Mouse (Mus musculus) thymus, postnatal 36 days (tissue): ENCODE data around the gene Tpbgl.
A peak's percentile ranks its signal among the peaks of the same experiment; 100 is the strongest.

ENCODE experiments used
- DNase-seq, 2 experiments: peaks; one replicate each; pipeline ENCODE4 v3.0.0; 2022; ENCODE audit warnings: mixed read lengths in 2 of 2

Gene Tpbgl

GRCm38 (mm10) chr7:99641245-99641644, 14.3 kb upstream of the Tpbgl start:
- DNase-seq = no peak

GRCm38 (mm10) chr7:99633966-99634665, 7.2 kb upstream of the Tpbgl start:
- DNase-seq = no peak

- no peak for DNase-seq
Measured at GRCm38 (mm10) chr7:99632286-99632685, 5.4 kb upstream of the Tpbgl start.

- no peak for DNase-seq
Measured at GRCm38 (mm10) chr7:99627366-99627765, 463 bp upstream of the Tpbgl start.

GRCm38 (mm10) chr7:99625722-99626375, 1.1 kb downstream of the Tpbgl start:
- peak; percentile 80 to 83 for DNase-seq

GRCm38 (mm10) chr7:99618860-99619259, 8.0 kb downstream of the Tpbgl start:
- DNase-seq = peak in 1 of 2 experiments; percentile 38

- no peak for DNase-seq
Measured at GRCm38 (mm10) chr7:99618264-99618663, 8.6 kb downstream of the Tpbgl start.

GRCm38 (mm10) chr7:99607632-99608031, 19.3 kb downstream of the Tpbgl start:
- DNase-seq = no peak

GRCm38 (mm10) chr7:99606766-99607165, 20.1 kb downstream of the Tpbgl start:
- no peak for DNase-seq

GRCm38 (mm10) chr7:99606303-99606702, 20.6 kb downstream of the Tpbgl start:
- no peak for DNase-seq

GRCm38 (mm10) chr7:99605058-99605457, 21.8 kb downstream of the Tpbgl start:
- no peak for DNase-seq

- DNase-seq = peak; percentile 33 to 62
Measured at GRCm38 (mm10) chr7:99603875-99604662, 22.8 kb downstream of the Tpbgl start.

- no peak for DNase-seq
Measured at GRCm38 (mm10) chr7:99598722-99599121, 28.2 kb downstream of the Tpbgl start.

- no peak for DNase-seq
Measured at GRCm38 (mm10) chr7:99593868-99594803, 32.8 kb downstream of the Tpbgl start.

GRCm38 (mm10) chr7:99592669-99593068, 34.2 kb downstream of the Tpbgl start:
- no peak for DNase-seq

- no peak for DNase-seq
Measured at GRCm38 (mm10) chr7:99590646-99591045, 36.3 kb downstream of the Tpbgl start.

GRCm38 (mm10) chr7:99590064-99590463, 36.8 kb downstream of the Tpbgl start:
- peak; percentile 75 to 77 for DNase-seq

- no peak for DNase-seq
Measured at GRCm38 (mm10) chr7:99585976-99586375, 40.9 kb downstream of the Tpbgl start.

GRCm38 (mm10) chr7:99583625-99584024, 43.3 kb downstream of the Tpbgl start:
- DNase-seq = no peak

- no peak for DNase-seq
Measured at GRCm38 (mm10) chr7:99582867-99583266, 44.0 kb downstream of the Tpbgl start.

GRCm38 (mm10) chr7:99582306-99582705, 44.6 kb downstream of the Tpbgl start:
- DNase-seq = no peak

- no peak for DNase-seq
Measured at GRCm38 (mm10) chr7:99580247-99580646, 46.7 kb downstream of the Tpbgl start.
